Mouse (Mus musculus): Measurements from ENCODE around the gene Tpmt. TPM values are rescaled to one million over a fixed set of nuclear protein-coding genes. Genes with fewer than 3 reads are reported as not detected.

Gene Tpmt
- polyA plus RNA-seq, 1 experiment from 2014 or later: 21.6 TPM

DNA sequence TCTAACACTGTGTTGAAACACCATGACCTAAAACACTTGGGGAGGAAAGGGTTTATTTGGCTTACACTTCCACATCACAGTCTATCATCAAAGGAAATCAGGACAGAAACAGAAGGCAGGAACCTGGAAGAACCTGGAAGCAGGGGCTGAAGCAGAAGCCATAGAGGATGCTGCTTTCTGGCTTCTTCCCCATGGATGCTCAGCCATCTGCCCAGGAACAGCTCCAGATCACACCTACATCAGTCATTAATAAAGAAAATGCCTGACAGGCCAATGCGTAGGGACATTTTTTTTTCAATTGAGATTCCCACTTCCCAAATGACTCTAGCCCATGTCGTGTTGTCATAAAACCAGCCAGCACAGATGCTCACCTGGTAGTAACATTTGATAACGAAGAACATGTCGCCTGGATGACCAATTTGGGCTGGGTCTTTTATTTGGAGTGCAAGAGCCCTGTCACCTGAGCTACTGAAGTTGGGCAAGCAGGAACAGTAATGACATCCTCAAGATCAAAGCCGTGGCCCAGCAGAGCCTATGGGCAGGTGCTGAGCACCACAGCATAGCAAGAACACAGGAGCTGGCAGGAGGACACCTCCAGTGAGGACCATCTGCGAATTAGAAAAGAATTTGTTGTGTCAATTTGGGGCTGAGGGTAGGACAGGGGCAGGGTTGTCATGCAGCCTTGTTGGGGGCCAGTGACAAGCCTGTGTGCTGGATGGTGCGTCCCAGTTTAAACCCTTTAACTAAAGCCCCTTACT is 51.8 kb downstream of the Tpmt start:
- ATAC-seq (replicated peaks): no peak
- 79% methylated on average over 7 of the region's 7 CpGs for WGBS
- Histone ChIP-seq H3K36me3 (replicated peaks) (no peaks in the 10 kb centered on the region), H3K27me3 (replicated peaks) (no peaks in the 10 kb centered on the region), H3K9ac (no peak overlapping the region), H3K4me1 (no peaks in the 10 kb centered on the region), H3K9me3 (no peaks in the 10 kb centered on the region), H3K27ac (no peak overlapping the region), H3K4me3 (no peak overlapping the region), H3K4me2 (no peak overlapping the region)

DNA sequence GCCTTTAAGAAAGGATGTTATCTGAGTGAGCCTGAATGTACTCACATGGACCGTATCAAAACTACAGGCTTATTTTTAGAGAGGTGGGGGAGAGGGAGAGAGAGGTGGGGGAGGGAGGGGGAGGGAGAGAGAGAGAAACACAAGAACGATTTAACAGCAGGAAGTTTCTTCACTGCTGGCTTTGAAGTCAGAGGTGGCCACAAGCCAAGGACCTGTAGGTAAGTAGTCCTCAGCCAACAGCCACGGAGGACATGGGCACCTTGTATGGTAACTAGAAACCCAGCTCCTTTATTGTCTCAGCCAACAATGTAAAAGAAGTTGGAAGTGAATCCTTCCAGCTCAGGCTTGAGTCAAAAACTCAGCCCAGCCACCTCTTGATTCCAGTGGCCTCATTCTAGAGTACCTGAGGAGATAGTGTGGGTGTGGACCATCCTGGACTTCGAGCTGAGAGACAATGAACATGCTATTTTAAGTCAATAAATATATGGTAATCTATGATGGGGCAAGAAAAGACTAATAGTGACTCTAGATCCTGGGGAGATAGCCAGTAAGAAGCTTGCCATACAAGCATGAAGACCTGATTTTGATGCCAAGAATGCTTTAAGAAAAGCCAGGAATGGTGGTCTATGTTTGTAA is 54.0 kb downstream of the Tpmt start:
- Histone ChIP-seq H3K27ac (no peak overlapping the region), H3K36me3 (replicated peaks) (no peaks in the 10 kb centered on the region), H3K9ac (no peak overlapping the region), H3K4me1 (no peaks in the 10 kb centered on the region), H3K4me3 (no peak overlapping the region), H3K9me3 (no peaks in the 10 kb centered on the region), H3K4me2 (no peak overlapping the region), H3K27me3 (replicated peaks) (no peaks in the 10 kb centered on the region)
- no peak for ATAC-seq (replicated peaks)
- 49% methylated on average over 4 of the region's 4 CpGs for WGBS

DNA sequence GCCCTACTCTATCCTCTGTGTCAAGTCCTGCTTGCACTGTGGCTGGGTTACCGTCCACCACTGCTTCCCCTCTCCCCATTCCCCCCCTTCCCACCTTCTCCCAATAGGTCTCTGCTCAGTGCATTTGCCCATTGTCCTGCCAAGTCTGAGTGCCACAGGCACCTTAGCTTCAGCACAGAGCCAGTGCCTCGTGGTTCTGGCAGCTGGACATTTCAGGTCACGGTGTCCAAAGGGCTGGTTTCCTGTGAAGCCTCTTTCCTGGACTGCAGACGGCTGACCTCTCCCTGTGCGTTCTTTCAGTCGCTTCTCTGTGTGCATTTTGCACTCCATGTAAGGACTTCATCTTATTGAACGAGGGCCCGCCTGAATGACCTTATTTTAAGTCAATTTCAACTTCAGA is 56.6 kb downstream of the Tpmt start:
- Histone ChIP-seq H3K9ac (no peak overlapping the region), H3K36me3 (replicated peaks) (no peaks in the 10 kb centered on the region), H3K4me3 (no peak overlapping the region), H3K9me3 (no peaks in the 10 kb centered on the region), H3K4me1 (no peaks in the 10 kb centered on the region), H3K27ac (no peak overlapping the region), H3K4me2 (no peak overlapping the region), H3K27me3 (replicated peaks) (no peaks in the 10 kb centered on the region)
- WGBS: 74% methylated on average over 8 of the region's 8 CpGs
- ATAC-seq (replicated peaks): no peak

DNA sequence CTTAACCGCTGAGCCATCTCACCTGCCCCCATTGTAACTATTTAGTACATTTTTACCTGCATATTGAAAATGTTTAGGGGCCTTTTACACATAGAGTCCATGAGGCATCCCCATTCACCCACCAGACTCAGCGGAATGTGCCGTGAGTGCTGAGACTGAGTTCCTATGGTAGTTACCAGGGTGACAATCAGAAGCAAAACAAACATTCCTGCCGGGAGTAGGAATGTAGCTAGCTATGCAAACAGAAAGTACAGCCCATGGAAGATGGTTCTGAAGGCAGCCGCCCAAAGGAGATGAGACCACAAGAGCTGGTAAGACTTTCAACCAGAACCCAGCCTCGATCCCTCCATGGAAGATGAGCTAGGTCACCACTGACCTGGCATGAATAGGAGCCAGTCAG is 58.3 kb downstream of the Tpmt start:
- ATAC-seq (replicated peaks): no peak
- H3K4me1 ChIP-seq: no peaks in the 10 kb centered on the region
- no peak overlapping the region for H3K4me2 ChIP-seq
- WGBS: 65% methylated on average over 6 of the region's 6 CpGs
- no peaks in the 10 kb centered on the region for H3K27me3 ChIP-seq (replicated peaks)
- H3K36me3 ChIP-seq (replicated peaks): no peaks in the 10 kb centered on the region
- no peak overlapping the region for H3K4me3 ChIP-seq
- no peak overlapping the region for H3K27ac ChIP-seq
- no peak overlapping the region for H3K9ac ChIP-seq
- H3K9me3 ChIP-seq: no peaks in the 10 kb centered on the region

DNA sequence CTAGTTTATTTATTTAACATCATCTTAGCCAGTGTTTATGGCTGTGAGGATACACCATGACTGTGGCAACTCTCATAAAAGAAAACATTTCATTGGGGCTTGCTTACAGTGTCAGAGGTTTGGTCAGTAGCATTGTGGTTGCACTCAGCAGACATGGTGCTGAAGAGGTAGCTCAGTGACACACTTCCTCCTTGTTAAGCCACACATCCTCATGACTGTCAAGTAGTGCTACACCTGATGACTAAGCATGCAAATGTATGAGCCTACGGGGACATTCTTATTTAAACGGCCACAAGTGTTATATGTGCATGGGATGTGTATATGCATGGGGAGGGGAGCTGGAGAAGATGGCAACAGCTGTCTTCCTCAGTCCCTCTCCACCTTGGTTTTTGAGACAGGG is 60.7 kb downstream of the Tpmt start:
- Histone ChIP-seq H3K4me3 (no peak overlapping the region), H3K9ac (no peak overlapping the region), H3K4me1 (no peaks in the 10 kb centered on the region), H3K4me2 (no peak overlapping the region), H3K9me3 (no peaks in the 10 kb centered on the region), H3K27me3 (replicated peaks) (no peaks in the 10 kb centered on the region), H3K36me3 (replicated peaks) (no peaks in the 10 kb centered on the region), H3K27ac (no peak overlapping the region)
- ATAC-seq (replicated peaks): no peak
- WGBS: 100% methylated on average over 2 of the region's 2 CpGs

DNA sequence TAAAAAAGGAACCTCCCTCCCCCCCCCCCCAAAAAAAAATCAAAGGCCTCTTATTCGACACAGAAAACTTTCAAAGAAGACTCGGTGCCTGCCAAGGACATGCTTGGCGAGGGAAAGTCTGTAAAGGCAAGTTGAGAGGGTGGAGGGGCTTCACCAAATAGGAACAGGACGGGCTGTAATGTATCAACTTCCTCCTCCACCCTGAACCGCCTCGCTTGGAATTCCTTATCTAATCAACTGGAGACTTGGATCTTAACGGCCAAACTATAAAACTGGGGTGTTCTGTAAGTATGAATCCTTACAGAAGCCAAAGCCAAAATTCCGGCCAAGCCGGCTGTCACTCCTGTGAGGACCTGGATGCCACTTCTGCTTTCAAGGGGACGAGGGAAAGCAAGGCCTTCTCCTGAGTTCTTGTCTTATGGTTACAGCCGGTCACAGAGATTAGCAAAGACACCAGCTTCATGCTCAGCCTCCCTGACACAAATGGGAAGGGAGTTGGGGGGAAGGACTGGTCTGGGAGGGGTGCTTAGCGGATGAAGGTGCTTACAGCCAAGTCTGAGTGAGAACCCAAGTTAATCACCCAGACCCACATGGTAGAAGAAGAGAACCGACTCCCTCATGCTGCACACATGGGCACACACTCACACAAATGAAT is 64.6 kb downstream of the Tpmt start:
- Histone ChIP-seq H3K9ac (no peak overlapping the region), H3K4me3 (no peak overlapping the region), H3K4me1 (peaks cover 11% of the 10 kb centered on the region; the same call in 1 of the 2 replicates), H3K27me3 (replicated peaks) (no peaks in the 10 kb centered on the region), H3K4me2 (no peak overlapping the region), H3K9me3 (no peaks in the 10 kb centered on the region), H3K36me3 (replicated peaks) (no peaks in the 10 kb centered on the region), H3K27ac (no peak overlapping the region)
- 75% methylated on average over 13 of the region's 13 CpGs for WGBS
- ATAC-seq (replicated peaks): no peak

DNA sequence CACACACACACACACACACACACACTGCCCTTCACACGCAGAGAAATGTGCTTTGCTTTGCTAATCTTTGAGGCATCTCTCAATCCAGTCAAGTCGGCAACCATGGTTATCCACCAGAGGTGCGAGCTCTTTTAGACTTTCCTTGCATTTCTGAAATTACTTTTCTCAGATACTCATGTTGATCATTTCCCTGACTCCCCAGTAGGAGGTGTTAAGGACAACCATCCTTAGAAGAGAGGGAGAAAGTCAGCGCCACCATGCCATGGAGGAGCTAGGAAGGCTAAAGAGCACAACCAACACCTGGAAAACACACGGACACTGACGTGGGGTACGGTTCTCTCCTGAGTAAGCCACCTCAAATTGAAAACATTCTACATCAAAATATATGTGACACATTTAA is 68.0 kb downstream of the Tpmt start:
- H3K4me1 ChIP-seq: peaks cover 11% of the 10 kb centered on the region; the same call in 1 of the 2 replicates
- no peak overlapping the region for H3K27ac ChIP-seq
- no peaks in the 10 kb centered on the region for H3K27me3 ChIP-seq (replicated peaks)
- no peak overlapping the region for H3K4me2 ChIP-seq
- 92% methylated on average over 7 of the region's 7 CpGs for WGBS
- no peaks in the 10 kb centered on the region for H3K9me3 ChIP-seq
- no peak overlapping the region for H3K9ac ChIP-seq
- H3K4me3 ChIP-seq: no peak overlapping the region
- no peak for ATAC-seq (replicated peaks)
- no peaks in the 10 kb centered on the region for H3K36me3 ChIP-seq (replicated peaks)

DNA sequence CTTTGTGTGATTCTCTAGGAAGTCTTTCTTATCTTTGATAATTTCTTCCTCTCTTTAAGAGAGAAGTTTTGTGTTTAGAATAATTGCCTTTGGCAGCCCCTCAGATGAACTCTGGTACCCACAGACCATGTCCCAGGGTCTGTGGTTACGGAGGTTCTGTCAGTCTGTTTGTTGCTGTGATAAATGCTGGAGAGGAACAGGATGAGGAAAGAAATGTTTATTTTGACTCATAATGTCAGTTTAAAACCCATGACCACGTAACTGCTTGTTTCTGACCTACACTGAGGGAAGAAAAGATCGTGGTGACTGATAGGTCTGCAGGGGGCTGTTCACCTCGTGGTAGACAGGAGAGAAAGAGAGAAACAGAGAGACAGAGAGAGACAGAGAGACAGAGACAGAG is 68.6 kb downstream of the Tpmt start:
- ATAC-seq (replicated peaks): no peak
- H3K4me2 ChIP-seq: peak overlapping the region; percentile 59
- no peak overlapping the region for H3K9ac ChIP-seq
- no peak overlapping the region for H3K27ac ChIP-seq
- no peaks in the 10 kb centered on the region for H3K9me3 ChIP-seq
- H3K4me3 ChIP-seq: no peak overlapping the region
- peaks cover 11% of the 10 kb centered on the region; the same call in 1 of the 2 replicates for H3K4me1 ChIP-seq
- 39% methylated on average over 4 of the region's 4 CpGs for WGBS
- no peaks in the 10 kb centered on the region for H3K36me3 ChIP-seq (replicated peaks)
- H3K27me3 ChIP-seq (replicated peaks): no peaks in the 10 kb centered on the region

DNA sequence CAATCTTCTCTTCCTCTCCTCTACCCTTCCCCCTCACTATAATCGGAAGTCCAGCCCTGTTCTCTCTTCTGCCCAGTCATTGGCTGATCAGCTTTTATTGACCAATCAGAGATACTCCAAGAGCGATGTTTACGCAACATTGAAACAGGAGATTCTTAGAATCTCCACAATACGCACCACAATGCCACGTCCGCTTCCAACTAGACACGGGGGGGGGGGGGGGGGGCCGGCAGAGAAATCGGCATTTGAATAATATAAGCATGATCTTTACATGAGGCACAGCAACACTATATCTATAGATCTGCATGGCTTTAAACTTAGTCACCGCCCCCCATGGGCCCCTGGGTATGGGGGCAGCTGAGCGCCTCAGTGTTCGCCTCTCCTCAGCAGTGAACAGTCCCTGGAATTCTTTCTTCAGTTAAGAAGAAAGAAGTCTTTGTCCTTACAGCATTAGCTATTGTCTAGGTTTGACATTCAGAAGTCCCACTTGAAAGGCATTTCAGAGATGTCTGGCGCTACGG is 69.4 kb downstream of the Tpmt start:
- Histone ChIP-seq H3K9ac (peak overlapping the region; percentile 18; the same call in 1 of the 2 replicates), H3K27ac (peak overlapping the region; percentile 73), H3K27me3 (replicated peaks) (no peaks in the 10 kb centered on the region), H3K4me1 (peaks cover 11% of the 10 kb centered on the region; the same call in 1 of the 2 replicates), H3K9me3 (no peaks in the 10 kb centered on the region), H3K4me2 (peak overlapping the region; percentile 59), H3K4me3 (peak overlapping the region; percentile 40), H3K36me3 (replicated peaks) (no peaks in the 10 kb centered on the region)
- WGBS: 5% methylated on average over 14 of the region's 14 CpGs
- ATAC-seq (replicated peaks): peak; percentile 97

Other genes starting within 250 kb of the Tpmt start
- gene Kif13a, start 114.9 kb downstream of the Tpmt start, polyA plus RNA-seq (2015; fragmentation: Nextera tagmentation; extraction: Ambion mirVana): 11.9 and 14.1 TPM in 2 replicates
- 17.6 and 19.1 TPM in 2 replicates for gene Nhlrc1, start 29.9 kb downstream of the Tpmt start, polyA plus RNA-seq (2015; fragmentation: Nextera tagmentation; extraction: Ambion mirVana)
- 19.8 and 21.8 TPM in 2 replicates for gene Kdm1b, start 1.2 kb downstream of the Tpmt start, polyA plus RNA-seq (2015; fragmentation: Nextera tagmentation; extraction: Ambion mirVana)
- gene Dek, start 61.5 kb upstream of the Tpmt start, polyA plus RNA-seq (2015; fragmentation: Nextera tagmentation; extraction: Ambion mirVana): 112 and 122 TPM in 2 replicates
- gene Rnf144b, start 77.9 kb upstream of the Tpmt start, polyA plus RNA-seq (2015; fragmentation: Nextera tagmentation; extraction: Ambion mirVana): 0.74 and 0.91 TPM in 2 replicates

Measured in midbrain, embryonic 15.5 days (tissue).